Mouse (Mus musculus) spleen, adult 18-20 months (tissue): ENCODE data around the gene Klc3.

Experiments
- DNase-seq, 2 experiments: peaks; one replicate each; pipeline ENCODE4 v3.0.0; 2022; ENCODE audit warnings: mixed read lengths in 2 of 2

Klc3 gene

DNA sequence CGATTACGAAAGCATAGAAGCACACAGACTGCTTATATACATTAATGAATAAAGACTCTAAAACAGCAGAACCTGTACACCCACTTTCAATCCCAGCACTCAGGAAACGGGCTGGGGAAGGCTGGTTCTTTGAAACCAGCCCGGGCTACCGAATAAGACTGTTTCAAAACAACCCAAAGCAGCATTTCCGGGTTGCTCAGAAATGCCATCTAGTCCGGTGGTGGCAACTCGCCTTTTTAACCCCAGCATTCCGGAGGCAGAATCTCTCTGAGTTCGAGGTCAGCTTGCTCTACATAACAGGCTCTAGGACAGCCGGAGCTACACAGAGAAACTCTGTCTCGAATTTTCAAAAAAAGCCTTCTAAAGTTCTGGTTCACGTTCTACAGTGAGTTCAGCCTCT is 45.3 kb downstream of the Klc3 start:
- DNase-seq, result no peak

DNA sequence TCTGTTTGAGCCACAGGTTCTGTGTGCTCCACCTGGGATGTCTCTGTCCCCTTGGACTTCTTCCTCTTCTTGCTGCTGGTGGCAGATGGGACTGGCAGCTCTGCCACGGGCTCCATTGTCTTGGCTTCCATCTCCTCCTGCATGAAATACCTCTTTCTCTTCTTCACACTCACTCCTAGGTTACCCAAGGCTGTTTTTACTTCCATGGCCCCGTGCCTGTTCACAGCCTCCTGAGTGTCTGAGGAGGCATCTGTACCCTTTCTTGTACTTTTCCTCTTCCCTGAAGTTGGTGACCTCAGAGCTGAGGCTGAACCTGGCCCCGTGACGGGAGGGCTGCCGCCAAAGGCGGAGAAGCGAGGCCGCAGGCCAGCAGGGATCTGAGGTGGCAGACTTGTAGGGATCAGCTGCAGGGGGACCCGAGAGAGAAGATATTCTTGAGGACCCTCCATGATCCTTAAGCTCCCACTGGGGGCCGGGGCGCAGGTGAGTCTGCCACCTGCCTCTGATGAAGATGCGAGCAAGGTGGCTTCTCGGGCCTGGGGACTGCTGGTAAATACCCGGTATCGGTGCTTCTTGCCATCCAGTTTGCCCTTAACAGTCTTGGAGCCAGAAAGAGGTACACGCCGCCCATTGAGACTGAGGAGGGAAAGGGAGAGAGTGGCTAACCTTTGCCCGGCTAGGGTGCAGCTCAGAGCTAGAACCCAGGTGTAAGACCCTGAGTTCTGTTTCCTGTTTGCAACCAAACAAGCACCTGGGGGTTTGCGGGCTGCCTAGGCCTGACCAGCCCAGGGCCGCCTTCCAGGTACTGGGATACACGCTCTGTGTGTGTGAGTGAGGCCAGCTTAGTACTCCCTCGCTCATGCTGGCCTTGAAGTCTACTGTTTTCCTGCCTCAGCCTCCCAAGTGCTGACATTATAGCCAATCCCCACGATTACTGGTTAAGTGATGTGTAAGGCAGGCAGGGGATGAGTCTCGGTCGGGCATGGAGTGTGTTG is 46.2 kb downstream of the Klc3 start:
- DNase-seq, result no peak

DNA sequence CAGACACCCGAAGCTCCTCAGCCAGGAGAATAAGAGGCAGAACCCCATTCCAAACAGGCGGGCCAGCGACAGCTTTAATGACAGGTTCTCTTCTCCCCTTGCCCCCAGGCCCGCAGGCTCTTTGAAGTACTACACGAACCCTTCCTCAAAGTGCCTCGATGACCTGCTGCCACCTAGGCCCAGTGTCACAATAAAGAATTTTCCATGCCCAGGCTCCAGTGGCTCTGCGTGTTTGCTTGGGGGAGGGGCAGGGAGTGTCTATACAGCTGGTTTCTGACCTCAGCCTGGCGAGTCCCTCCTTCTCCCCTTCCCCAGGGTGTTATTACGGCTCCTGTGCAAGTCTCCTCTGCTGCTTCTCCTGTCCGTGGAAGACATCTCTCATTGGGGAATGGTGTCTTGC is 47.6 kb downstream of the Klc3 start:
- no peak for DNase-seq

DNA sequence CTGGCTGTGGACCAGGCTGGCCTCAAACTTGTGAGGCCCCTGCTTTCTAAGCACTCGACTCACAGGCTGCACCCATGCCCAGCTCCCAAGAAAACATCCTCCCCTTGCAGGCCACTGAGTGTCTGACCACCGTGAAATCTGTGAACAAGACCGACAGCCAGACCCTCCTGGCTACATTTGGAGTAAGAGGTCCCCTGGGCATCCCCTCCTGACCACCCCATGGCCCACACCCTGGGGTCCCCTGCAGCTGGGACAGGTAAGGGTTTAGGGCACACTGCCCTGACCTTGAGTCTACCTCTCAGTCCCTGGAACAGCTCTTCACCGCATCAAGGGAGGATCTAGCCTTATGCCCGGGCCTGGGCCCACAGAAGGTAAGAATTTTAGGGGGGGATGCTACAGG is 48.9 kb downstream of the Klc3 start:
- DNase-seq, result no peak

DNA sequence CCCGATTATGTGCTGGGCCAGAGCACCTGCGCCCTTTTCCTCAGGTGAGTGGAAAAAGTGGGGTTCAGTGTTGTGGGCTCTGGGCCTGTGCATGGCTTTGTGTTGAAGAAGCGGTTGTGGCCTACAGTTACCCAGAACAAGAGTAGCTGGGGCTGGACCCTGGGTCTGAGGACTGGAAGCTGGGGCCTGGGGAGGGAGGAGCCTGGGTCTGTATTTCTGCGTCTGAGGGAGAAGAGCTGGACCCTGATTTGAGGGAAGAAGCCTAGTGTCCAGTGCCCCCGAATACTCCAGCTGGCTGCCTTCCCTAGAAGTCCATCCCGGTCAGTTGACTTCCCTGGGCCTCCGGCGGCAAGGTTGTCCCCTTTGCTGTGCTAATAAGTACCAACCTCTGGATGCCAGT is 53.7 kb downstream of the Klc3 start:
- DNase-seq, result no peak

DNA sequence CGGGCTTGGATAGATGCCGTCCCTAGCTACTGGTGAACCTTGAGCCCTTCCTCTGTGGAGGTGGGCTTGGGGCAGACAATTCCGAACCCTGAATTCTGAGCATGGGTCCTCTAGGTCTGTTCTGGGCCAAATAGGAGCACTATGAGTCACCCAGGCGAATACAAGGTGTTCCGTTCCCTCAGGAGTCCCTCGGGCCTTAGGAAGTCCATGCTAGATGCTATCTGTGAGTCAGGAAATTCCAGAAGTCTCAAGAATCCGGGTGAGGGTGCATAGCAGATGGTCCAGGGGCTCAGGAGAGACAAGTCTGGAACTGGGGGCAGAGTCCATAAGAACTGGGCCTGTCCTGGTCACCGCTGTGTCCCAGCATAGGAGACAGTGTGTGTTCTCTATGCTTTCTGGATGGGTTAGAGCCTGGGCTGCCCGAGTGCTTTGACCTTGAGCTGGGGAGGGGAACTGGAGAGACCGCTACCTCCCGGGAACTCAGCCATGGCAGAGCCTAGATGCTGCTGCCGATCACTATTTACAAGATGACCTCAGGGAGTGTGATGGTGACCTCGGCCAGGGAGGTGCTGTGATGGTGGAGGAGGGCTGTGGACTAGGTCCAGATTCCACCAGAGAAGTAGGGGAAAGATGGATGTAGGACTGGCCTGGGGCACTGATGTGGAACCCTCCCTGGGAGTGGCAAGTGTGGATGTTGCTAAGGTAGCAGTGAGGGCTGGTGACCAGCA is 54.6 kb downstream of the Klc3 start:
- DNase-seq, result no peak

DNA sequence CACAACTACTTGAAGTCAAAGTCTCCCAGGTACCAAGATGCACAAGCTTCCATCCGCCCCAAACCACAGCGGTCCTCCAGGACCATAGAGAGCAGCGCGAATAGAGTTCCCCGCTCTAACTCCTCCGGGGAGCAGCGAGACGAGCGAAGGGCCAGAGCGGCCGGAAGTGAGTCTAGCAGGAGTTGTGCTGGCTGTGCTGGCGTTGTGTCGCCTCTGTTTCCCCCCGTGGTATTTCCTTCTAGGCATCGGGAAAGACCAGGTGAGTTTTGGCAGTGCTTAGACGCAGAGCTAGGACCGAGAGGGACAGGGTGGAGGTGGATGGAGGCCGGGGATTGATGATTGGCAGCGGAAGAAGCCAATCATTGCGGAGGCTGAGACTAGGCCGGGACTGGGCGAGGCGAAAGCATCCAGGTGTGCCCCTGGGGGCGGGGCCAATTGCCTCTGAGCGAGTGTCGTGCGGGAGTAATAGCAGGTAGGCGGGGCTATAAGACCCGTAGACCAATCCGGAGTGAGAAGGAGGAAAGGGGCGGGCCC is 58.9 kb downstream of the Klc3 start:
- DNase-seq, result peak; percentile 96 to 97
